Mouse (Mus musculus) midbrain, embryonic 16.5 days (tissue): ENCODE data around the gene Tmtc1. TPM values are rescaled to one million over a fixed set of nuclear protein-coding genes. Genes with fewer than 3 reads are reported as not detected.

Source experiments
- ATAC-seq: fragments of 200-750 bp; cut with Nextera tagmentation; 2 replicates; pipeline ENCODE4 v1.8.0; 2017; ENCODE audit warnings: moderate TSS enrichment
- H3K27ac ChIP-seq: fragments of 300-500 bp; sonication (generic); 2 replicates; pipeline ENCODE4 v1.5.1; 2014; ENCODE audit warnings: mild to moderate bottlenecking, low read length, mixed read lengths
- H3K27me3 ChIP-seq: fragments of 300-500 bp; sonication (generic); 2 replicates; pipeline ENCODE4 v1.6.1; 2014; ENCODE audit warnings: low read depth, low read length, mixed read lengths; ENCODE audit not compliant: control insufficient read depth, insufficient read depth
- H3K36me3 ChIP-seq: fragments of 300-500 bp; sonication (generic); 2 replicates; pipeline ENCODE4 v1.6.1; 2014; ENCODE audit warnings: mild to moderate bottlenecking, low read length, moderate library complexity, mixed read lengths; ENCODE audit not compliant: control insufficient read depth, insufficient read depth
- H3K4me1 ChIP-seq: fragments of 300-500 bp; sonication (generic); 2 replicates; pipeline ENCODE4 v1.6.1; 2014; ENCODE audit warnings: mild to moderate bottlenecking, low read length, mixed read lengths; ENCODE audit not compliant: control insufficient read depth, insufficient read depth
- H3K4me2 ChIP-seq: fragments of 300-500 bp; sonication (generic); 2 replicates; pipeline ENCODE4 v1.6.1; 2014; ENCODE audit warnings: mild to moderate bottlenecking, low read length, mixed read lengths
- H3K4me3 ChIP-seq: fragments of 300-500 bp; sonication (generic); 2 replicates; pipeline ENCODE4 v1.5.1; 2014; ENCODE audit warnings: low read depth, mild to moderate bottlenecking, low read length, moderate library complexity, mixed read lengths
- H3K9ac ChIP-seq: fragments of 300-500 bp; sonication (generic); 2 replicates; pipeline ENCODE4 v1.6.1; 2014; ENCODE audit warnings: low read depth, low read length, mixed read lengths
- H3K9me3 ChIP-seq: fragments of 300-500 bp; sonication (generic); replicated peaks from 2 replicates; pipeline ENCODE4 v1.6.1; 2014; ENCODE audit warnings: mild to moderate bottlenecking, low read length, mixed read lengths; ENCODE audit not compliant: control insufficient read depth, poor library complexity, severe bottlenecking
- WGBS: fragments of 180-500 bp; shearing (Covaris S2); extraction: QIAGEN DNeasy Blood & Tissue Kit; methylation state at CpG from one replicate; pipeline ENCODE4 v1.1.7; 2014; 5-methylcytosine and 5-hydroxymethylcytosine counted together
- polyA plus RNA-seq: library from polyadenylated mRNA; unstranded; fragments of >200 nt; fragmentation: Nextera tagmentation; extraction: Ambion mirVana; gene quantifications from 2 replicates; pipeline ENCODE4 v1.2.1, GENCODE M21; 2015

Tmtc1 gene
- polyA plus RNA-seq, 1 experiment from 2014 or later: 2.9 TPM

DNA sequence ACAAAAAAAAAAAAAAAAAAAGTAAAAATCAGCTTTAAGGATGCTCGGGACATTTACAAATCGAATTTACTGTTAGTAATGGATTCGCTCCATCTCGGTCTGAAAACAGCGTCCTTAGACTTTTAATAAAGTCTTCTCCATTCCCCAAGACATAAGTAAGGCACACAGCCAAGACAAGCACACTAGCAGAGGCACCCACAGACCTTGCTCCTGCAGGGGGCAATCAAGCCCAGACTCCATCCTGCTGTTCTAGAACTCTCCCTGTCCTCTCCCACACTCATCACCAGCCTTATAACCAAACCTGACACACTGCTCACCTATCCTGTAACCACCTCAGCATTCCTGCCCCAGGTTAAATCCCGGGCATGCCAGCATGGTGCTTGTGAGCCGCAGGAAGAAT, 52.9 kb downstream of the Tmtc1 start:
- H3K4me1 ChIP-seq: peaks cover 14% of the 10 kb centered on the region
- H3K27me3 ChIP-seq: no peaks in the 10 kb centered on the region
- H3K27ac ChIP-seq: no peak overlapping the region
- ATAC-seq: no peak
- no peaks in the 10 kb centered on the region for H3K36me3 ChIP-seq
- WGBS: 84% methylated on average over 7 of the region's 7 CpGs
- H3K9ac ChIP-seq: no peak overlapping the region
- H3K9me3 ChIP-seq: no peaks in the 10 kb centered on the region
- no peak overlapping the region for H3K4me3 ChIP-seq
- no peak overlapping the region for H3K4me2 ChIP-seq

DNA sequence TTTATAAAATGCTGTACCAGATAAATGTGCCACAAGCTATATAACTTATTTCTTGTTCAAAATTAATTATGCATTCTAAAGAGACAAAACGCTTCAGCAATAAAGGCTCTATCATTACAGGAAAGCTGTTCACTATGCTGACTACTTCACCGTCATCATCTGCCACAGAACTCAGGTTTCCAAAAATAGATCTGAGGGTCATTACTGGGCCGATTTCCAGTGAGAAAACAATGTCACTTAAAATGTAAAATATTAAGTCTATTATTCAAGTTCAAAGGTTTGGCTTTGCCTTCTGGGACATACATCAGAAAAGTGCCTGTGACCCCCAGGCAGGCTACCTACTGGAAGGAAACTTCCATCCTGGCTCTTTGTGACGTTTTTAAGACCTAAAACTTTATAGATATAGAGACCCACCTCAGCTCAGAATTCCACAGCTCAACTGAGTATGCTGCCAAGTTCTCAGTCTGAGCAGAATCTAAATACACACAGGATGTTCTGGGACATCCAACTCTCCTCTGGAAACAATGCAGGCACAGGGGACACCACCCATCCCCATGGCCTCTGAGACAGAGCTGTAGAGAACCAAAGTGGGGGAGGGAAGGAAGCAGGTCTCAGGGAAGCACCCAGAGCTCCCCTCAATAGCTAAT, 53.4 kb downstream of the Tmtc1 start:
- no peaks in the 10 kb centered on the region for H3K36me3 ChIP-seq
- H3K4me2 ChIP-seq: no peak overlapping the region
- H3K27ac ChIP-seq: no peak overlapping the region
- H3K27me3 ChIP-seq: no peaks in the 10 kb centered on the region
- H3K4me1 ChIP-seq: peaks cover 14% of the 10 kb centered on the region
- H3K9ac ChIP-seq: no peak overlapping the region
- WGBS: 33% methylated on average over 4 of the region's 4 CpGs
- no peak for ATAC-seq
- no peak overlapping the region for H3K4me3 ChIP-seq
- no peaks in the 10 kb centered on the region for H3K9me3 ChIP-seq

DNA sequence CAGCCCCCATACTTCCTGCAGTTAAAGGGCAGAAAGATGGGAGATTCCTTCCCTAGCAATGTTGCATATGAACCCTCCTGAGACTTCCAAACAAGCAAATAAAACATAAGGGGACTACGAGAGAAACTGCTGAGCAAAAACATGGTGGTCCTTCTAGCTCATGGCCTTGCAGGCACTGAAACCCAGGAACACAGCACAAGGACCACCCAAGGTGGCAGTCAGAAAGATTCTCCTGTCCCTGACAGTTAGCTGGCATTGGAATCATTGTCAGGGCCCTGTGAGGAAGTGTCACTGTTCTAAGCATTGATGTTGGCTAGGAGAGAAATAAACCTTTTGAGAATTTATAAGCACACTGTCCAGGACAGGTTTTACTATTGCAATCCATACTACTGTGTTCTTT, 56.2 kb downstream of the Tmtc1 start:
- H3K9me3 ChIP-seq: no peaks in the 10 kb centered on the region
- no peak overlapping the region for H3K27ac ChIP-seq
- H3K4me1 ChIP-seq: peaks cover 14% of the 10 kb centered on the region
- ATAC-seq: no peak
- no peak overlapping the region for H3K4me3 ChIP-seq
- WGBS: 60% methylated on average over 1 of the region's 1 CpGs
- no peak overlapping the region for H3K9ac ChIP-seq
- no peaks in the 10 kb centered on the region for H3K27me3 ChIP-seq
- H3K36me3 ChIP-seq: no peaks in the 10 kb centered on the region
- H3K4me2 ChIP-seq: no peak overlapping the region

DNA sequence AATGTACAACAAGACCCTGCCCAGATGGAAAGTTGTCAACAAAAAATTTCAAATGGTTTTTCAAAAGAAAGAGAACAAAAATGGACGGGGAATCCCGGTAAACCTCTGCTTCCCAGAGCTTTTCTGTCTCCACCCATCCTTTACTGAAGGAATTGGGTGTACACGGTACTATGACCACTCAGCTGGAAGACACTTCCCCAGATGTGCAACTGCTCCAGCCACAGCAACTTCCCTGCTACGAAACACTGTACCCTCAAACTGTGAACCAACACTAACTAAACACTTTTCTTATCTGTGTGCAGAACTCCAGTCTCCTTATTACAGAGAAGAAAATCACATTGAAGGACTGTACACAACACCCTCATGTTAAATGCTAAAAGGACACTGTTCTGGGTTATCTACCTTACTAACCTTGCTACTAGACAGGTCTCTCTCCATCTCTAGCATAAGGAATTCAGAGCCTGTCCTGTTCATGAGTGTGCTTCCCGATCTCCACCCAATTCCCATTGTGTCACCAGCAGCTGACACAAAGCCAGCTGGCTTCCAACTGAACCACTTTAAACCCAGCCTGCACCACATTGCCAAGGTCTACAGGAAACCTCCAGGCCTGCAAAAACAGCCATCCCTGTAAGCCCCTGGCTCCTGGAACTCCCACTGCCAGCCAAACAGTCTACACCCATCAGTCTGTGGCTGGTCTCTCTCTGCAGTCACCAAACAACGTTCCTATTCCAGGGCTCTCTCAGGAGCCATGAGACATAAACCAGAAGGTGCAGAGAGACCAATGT, 59.9 kb downstream of the Tmtc1 start:
- WGBS: 66% methylated on average over 6 of the region's 6 CpGs
- Histone ChIP-seq H3K27me3 (no peaks in the 10 kb centered on the region), H3K9me3 (no peaks in the 10 kb centered on the region), H3K4me1 (no peaks in the 10 kb centered on the region), H3K36me3 (no peaks in the 10 kb centered on the region), H3K27ac (no peak overlapping the region), H3K9ac (no peak overlapping the region), H3K4me3 (no peak overlapping the region), H3K4me2 (no peak overlapping the region)
- no peak for ATAC-seq

DNA sequence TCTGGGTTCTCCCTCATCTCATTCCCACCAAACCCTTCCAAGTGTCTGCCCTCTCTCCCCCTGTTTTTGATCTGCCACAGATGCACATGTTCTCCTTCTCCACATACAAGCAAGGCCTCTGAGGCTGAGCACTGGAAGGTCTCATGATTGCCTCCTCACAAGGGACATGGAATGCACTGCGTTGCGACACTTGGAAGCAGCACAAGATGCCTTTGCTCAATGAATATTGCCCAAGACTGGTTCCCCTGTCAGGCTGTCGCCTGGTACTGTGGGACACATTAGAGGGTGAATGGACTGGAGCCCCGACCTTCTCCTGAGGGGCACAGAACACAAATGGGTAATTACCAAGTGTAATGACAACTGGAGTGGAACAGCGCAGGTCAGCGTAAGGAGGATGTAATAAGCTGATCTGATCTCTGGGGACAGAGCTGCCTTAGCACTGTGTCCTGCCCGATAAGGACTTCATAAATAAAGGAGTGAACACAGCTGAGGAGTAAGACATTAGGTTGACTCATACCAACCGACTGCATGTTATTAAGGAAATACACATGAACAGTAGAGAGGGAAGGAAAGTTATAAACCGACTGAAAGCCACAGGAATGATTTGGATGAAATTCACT, 62.9 kb downstream of the Tmtc1 start:
- H3K36me3 ChIP-seq: no peaks in the 10 kb centered on the region
- no peak overlapping the region for H3K27ac ChIP-seq
- no peaks in the 10 kb centered on the region for H3K9me3 ChIP-seq
- no peak for ATAC-seq
- H3K27me3 ChIP-seq: no peaks in the 10 kb centered on the region
- H3K4me2 ChIP-seq: no peak overlapping the region
- 66% methylated on average over 9 of the region's 9 CpGs for WGBS
- no peak overlapping the region for H3K9ac ChIP-seq
- H3K4me1 ChIP-seq: no peaks in the 10 kb centered on the region
- H3K4me3 ChIP-seq: no peak overlapping the region

DNA sequence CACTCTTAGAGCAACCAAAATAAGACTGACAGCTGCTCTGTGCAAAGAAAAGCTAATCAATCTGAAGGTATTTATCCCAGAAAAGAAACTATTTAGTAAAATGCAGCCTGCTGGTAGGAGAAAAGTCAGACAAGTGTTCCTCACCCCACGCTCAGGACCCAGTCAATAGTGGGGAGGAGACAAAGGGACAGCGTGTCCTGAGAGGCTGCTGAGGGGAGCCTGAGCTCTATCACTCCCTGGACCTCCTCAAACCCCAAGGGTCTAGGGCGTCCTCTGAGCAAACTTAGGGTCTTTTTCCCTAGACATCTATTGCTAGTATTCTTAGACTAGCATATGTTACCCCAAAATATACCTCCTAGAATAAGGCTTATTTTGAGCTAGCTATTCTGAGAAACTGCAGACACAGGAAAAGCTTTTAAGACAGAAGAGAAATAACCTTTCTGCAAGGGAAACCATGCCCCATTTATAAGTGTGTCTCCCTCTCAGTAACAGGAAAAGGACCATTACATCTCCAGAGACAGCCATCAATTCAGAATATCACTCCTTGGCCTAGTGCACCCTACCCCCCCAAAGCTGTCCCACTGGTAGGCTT, 68.5 kb downstream of the Tmtc1 start:
- no peak overlapping the region for H3K4me2 ChIP-seq
- no peaks in the 10 kb centered on the region for H3K9me3 ChIP-seq
- no peak for ATAC-seq
- 49% methylated on average over 3 of the region's 3 CpGs for WGBS
- H3K4me1 ChIP-seq: no peaks in the 10 kb centered on the region
- no peak overlapping the region for H3K9ac ChIP-seq
- H3K36me3 ChIP-seq: no peaks in the 10 kb centered on the region
- H3K4me3 ChIP-seq: no peak overlapping the region
- no peaks in the 10 kb centered on the region for H3K27me3 ChIP-seq
- H3K27ac ChIP-seq: no peak overlapping the region

DNA sequence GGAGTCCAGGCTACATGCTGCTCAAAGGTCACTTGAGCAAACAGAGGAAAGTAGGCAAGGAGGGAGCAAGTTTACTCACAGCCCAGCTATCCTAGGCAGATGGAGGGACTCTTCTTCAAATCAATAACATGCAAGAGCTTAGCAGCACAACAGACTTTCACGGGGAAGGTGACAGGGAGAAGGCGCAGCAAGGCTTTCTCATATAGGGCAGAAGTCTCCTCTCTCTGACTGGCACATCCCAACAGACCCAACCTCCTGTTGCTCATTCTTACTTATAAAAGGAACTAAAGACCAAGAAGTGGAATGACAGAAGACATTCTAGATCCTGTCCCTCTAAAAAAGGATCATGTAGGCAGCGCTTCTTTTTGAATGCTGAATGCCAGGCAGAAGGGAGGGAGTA, 69.2 kb downstream of the Tmtc1 start:
- WGBS: 84% methylated on average over 3 of the region's 3 CpGs
- H3K27ac ChIP-seq: no peak overlapping the region

DNA sequence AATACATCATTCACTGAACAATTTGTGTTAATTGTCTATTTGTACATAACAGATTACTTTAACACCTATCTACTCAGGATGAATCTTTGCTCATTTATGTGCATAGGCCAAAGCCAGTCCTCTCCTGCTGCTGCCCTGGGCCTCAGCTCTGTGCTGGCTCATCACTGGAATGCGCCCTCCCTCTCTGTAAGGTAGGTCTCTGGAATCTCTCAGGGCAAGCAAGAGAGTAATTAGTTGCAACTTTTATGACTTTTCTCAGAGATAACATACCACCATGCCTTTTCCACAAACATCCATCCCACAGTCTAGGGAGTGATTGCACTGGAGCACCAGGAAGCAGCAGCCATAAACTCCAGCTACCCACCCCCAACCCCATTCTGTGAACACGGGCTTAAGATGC, 70.7 kb downstream of the Tmtc1 start:
- ATAC-seq: no peak
- H3K27ac ChIP-seq: no peak overlapping the region
- WGBS: 70% methylated on average over 2 of the region's 2 CpGs

More for the DNA sequence above, 69.2 kb downstream of the Tmtc1 start:
- H3K27me3 ChIP-seq: no peaks in the 10 kb centered on the region
- no peak overlapping the region for H3K9ac ChIP-seq
- H3K4me1 ChIP-seq: no peaks in the 10 kb centered on the region
- no peaks in the 10 kb centered on the region for H3K36me3 ChIP-seq
- no peaks in the 10 kb centered on the region for H3K9me3 ChIP-seq
- H3K4me2 ChIP-seq: no peak overlapping the region
- ATAC-seq: no peak
- H3K4me3 ChIP-seq: no peak overlapping the region

DNA sequence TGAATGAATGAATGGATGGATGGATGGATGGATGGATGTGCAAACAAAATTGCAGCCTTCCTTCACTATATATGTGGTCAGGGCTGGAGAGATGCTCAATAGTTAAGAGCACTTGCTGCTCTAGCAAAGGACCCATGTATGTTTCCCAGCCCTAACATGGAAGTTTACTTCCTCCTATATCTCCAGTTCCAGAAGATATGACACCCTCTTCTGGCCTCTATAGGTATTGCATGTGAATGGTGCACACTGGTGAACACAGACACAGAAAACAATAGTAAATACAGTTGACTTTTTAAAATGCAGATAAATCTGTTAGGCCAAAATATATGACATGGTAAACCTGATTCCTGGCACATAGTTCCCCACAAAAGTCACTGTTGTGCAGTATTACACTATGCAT, 73.0 kb downstream of the Tmtc1 start:
- Histone ChIP-seq H3K4me3 (no peak overlapping the region), H3K9ac (no peak overlapping the region), H3K4me2 (no peak overlapping the region), H3K27me3 (no peaks in the 10 kb centered on the region), H3K4me1 (no peaks in the 10 kb centered on the region), H3K9me3 (no peaks in the 10 kb centered on the region), H3K27ac (no peak overlapping the region), H3K36me3 (no peaks in the 10 kb centered on the region)
- no peak for ATAC-seq

More for the DNA sequence above, 70.7 kb downstream of the Tmtc1 start:
- no peaks in the 10 kb centered on the region for H3K27me3 ChIP-seq
- no peaks in the 10 kb centered on the region for H3K4me1 ChIP-seq
- H3K4me3 ChIP-seq: no peak overlapping the region
- no peak overlapping the region for H3K9ac ChIP-seq
- H3K4me2 ChIP-seq: no peak overlapping the region
- H3K36me3 ChIP-seq: no peaks in the 10 kb centered on the region
- no peaks in the 10 kb centered on the region for H3K9me3 ChIP-seq
